Mouse (Mus musculus) fat pad, adult 2 months (tissue): ENCODE measurements around the gene Slc5a6.
"Not testable (repeated sequence)": the region's sequence is repeated elsewhere in the genome, so short reads cannot be mapped to it uniquely, and the experiment has no call there.

Source experiments
- DNase-seq: peaks from one replicate; pipeline ENCODE4 v3.0.0-alpha.2; 2011; ENCODE audit warnings: low read depth, low spot score; ENCODE audit errors: extremely low read depth

The Slc5a6 gene

DNA sequence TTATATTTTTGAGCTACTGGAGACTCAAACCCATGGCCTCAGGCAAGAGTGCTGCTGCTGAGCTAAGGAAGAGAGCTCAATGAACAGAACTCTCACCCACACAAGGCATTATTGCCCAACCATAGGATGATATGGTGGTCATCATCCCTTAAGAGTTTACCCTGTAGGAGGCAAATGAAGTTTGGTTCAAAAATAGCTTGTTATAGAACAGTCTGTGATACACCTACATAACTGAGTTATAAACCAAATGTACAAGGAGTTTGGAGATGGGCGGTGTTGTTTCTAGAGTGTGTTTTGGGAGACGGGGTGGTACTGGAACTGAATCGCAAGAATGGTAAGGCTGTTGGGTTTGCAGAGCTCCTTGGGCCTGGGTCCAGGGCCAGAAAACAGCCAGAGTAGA, 21.1 kb upstream of the Slc5a6 start:
- DNase-seq = no peak

GRCm38 (mm10) chr5:31055216-31056140, 6.8 kb upstream of the Slc5a6 start:
- DNase-seq = no peak

- DNase-seq = no peak
Observed at GRCm38 (mm10) chr5:31054261-31055215, 5.8 kb upstream of the Slc5a6 start, which contains the start of gene Cad. Cad (plus strand) TSS chr5:31054780.

DNA sequence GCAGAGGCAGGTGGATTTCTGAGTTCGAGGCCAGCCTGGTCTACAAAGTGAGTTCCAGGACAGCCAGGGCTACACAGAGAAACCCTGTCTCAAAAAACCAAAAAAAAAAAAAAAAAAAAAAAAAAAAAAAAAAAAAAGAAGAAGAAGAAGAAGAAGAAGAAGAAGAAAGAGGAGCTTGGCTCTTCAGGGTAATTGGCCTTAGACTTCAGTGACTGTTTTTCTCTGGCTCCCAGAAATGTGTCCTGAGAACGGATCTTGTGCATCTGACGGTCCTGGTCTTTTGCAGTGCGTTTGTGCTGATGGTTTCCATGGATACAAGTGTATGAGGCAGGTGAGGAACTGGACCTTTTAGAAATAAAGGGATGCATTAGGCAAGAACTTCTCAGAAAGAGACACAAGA, 5.0 kb upstream of the Slc5a6 start:
- not testable (repeated sequence) for DNase-seq

- DNase-seq = no peak
Observed at GRCm38 (mm10) chr5:31050427-31050826, 1.7 kb upstream of the Slc5a6 start.

DNA sequence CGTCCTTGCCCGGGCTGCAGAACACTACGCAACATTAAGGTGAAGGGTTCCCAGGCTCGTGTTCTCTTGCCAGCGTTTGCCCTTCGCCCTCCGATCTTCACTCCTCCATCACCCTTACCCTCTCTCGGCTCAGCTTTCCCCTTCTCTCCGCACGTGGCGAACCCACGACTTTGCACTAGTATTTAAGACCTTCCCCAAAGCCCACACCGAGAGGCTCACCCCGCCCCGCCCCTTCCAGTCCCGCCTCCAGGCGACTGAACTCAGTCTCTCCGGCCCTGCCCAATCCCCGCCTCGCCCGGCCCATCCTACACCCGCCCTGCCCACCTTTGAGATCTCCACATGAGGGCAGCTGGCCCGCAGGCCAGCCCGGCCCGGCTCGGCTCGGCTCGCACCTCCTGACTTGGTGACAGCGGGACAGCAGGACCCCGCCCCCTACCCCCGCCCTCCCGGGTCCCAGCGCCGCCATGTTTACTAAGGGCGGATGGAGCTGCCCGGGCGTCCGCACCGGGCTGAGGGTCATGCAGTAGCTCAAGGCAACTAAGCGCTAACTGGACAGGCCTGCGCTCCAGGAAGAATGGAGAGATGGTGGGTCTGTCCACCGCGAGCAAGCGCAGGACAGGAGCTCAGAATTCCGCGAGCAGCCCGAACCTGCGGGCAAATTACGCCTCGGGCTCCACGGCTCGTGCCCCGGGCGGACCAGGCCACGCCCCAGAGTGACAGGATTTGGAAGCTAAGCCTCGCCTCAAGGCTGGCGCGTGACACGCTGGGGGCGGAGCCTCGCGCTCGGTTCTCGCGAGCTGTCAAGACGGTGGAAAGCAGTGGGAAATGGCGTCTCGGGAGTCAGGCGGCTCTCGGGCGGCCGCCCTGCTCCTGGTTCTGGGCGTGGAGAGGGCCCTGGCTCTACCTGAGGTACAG, 619 bp downstream of the Slc5a6 start, which contains the start of gene Atraid:
Atraid (plus strand) TSS at position 465 of the 915 bp plus-strand sequence.
- peak; percentile 62 for DNase-seq

DNA sequence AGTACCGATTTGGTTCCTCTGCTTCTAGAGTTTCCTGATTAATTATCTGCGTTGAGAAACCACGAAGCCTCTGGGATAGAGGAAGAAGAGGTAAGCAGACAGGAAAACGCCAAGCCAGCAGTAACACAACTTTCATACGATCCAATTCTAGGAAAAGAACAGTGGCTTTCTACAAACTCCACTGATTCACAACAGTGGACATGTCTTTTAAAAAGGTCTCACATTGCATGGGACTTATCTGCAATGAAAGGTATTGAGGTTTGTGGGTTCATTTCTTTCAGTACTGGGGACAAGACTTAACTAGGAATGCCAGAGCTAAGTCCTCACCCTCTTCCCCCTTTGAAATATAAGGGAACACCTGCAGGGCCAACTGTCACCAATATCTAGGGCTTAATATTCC, 1.6 kb downstream of the Slc5a6 start:
- no peak for DNase-seq

DNA sequence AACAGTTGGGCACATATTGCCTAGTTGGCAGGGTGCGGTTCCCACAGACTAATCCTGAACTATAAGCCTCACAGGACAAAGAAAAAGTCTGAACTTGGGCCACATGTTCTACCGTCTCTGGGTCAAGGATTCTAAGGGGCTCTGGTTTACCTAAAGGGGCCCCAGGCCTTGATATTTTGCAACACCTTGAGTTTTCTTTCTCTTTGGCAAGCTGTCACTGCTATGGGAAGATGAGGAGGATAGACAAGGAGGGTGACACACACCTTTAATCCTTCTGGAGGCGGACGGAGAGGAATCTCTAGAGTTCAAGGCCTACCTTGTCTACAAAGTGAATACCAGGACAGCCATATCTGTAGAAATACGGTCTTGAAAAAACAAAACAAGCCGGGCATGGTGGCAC, 2.3 kb downstream of the Slc5a6 start:
- peak; percentile 95 for DNase-seq

- no peak for DNase-seq
Observed at GRCm38 (mm10) chr5:31038171-31038845, 10.4 kb downstream of the Slc5a6 start.

GRCm38 (mm10) chr5:31036556-31036955, 12.2 kb downstream of the Slc5a6 start:
- not testable (repeated sequence) for DNase-seq

DNA sequence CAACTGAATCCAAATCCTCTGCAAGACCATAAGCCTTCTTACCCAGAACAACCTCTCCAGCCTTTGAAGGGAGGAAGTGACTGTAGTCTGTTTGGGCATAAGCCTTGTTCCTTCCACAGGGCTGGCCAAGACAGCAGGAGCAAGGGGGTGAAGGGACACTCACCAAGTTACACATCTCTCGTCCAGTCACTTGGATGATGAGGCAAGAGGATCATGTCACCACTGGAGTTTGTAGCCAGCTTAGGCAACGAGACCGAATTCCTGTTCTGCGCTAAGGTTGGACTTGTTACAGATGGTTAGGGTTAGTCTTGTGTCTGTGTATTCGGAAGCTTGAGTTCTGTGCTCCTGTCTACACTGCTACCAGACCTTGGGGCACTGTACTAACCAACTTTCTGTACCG, 14.1 kb downstream of the Slc5a6 start:
- DNase-seq = peak; percentile 52

DNA sequence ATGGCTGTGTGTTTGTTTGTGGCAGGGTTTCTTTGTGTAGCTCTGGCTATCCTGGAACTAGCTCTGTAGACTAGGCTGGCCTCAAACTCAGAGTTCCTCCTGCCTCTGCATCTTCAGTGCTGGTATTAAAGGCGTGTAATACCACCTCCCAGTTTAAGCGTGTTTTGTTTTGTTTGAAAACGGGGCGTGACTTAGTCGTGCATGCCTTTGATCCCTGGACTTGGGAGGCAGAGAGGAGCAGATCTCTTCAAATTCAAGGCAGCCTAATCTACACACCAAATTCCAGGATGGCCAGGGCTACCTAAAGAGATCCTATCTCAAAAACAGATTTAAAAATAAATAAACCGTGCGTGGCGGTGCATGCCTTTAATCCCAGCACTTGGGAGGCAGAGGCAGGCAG, 17.2 kb downstream of the Slc5a6 start:
- DNase-seq = no peak

DNA sequence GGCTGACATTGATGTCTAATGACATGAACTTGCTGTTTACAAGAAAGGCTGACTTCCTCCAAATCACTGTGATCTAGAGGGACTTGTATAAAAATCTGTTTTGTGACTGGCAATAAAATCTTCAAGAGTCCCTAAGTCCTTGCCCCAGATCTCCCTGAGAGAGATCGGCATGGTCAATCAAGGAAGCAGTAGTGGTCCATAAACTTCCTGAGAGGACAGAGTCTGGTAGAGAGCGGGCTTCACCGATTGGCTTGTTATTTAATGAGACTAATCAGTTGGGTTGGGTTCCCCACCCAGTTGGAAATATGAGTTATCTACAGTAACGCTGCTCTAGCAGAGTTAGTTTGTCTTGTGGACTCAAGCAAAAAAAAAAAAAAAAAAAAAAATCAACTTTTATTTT, 17.8 kb downstream of the Slc5a6 start:
- DNase-seq = no peak

DNA sequence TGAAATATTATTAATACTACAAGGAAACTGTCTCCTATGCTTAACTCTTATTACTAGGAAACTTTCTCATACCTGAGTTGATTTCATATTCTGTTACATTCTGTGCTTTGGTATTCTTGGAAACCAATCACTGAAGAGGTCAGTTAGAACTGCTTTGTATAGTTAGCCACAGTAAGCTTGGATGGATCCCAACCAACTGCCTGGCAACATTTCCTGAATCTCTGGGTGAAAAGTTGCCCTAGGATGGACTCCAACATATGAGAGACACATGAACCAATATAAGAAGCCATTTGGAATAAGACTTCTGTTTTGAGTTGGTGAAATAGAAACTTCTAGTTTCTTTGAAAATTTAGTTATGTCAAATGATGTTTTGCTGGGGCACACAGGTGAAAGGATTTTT, 24.1 kb downstream of the Slc5a6 start:
- no peak for DNase-seq

GRCm38 (mm10) chr5:31023254-31023653, 25.5 kb downstream of the Slc5a6 start:
- no peak for DNase-seq

DNA sequence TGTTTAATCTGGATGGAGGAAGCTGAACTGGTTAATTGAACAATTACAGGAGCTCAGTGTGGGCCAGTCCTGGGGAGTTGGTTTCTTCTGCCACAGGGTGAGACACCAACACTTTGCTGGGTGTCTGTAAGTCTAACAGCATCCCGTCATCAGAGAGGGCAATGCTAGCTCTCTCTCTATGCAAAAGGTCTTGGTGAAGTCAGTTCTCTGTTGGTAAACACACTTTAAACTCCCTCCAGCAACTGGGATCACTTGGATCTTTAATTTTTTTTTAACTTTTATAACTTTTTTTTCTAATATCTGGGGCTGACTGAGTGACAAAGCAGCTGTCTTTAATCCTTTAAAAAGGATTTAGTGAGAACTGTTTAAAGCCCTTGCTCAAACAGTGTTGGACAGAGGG, 26.0 kb downstream of the Slc5a6 start:
- no peak for DNase-seq

- not testable (repeated sequence) for DNase-seq
Observed at GRCm38 (mm10) chr5:31021790-31022189, 26.9 kb downstream of the Slc5a6 start.

DNA sequence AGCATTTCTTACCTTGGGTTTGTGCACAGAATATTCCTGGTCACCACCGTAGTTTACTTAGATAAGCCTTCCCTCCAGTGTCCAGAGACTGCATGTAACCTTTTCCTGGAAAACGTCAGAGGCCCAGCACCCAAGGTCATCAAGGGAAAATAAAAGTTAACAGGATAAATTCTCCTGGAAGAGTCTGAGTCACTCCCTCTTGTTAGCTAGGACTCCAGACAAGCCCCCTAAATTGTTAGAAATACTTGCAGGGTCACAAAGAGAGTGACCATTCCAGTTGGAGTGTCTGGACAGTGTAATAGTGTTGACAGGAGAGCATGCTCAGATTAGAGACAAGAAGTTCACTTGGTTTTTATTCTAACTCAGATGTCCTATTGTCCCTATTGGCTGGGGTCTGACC, 32.8 kb downstream of the Slc5a6 start:
- no peak for DNase-seq

GRCm38 (mm10) chr5:31012737-31013136, 36.0 kb downstream of the Slc5a6 start:
- DNase-seq = no peak

- no peak for DNase-seq
Observed at GRCm38 (mm10) chr5:31004184-31004583, 44.5 kb downstream of the Slc5a6 start.
